Mouse (Mus musculus): Measurements from ENCODE around the gene Mtch1. TPM values are rescaled to one million over a fixed set of nuclear protein-coding genes. Genes with fewer than 3 reads are reported as not detected.
A peak's percentile ranks its signal among the peaks of the same experiment; 100 is the strongest.

Gene Mtch1
- total and polyA plus RNA-seq, 3 experiments, result 143 to 233 (median 147) TPM

DNA sequence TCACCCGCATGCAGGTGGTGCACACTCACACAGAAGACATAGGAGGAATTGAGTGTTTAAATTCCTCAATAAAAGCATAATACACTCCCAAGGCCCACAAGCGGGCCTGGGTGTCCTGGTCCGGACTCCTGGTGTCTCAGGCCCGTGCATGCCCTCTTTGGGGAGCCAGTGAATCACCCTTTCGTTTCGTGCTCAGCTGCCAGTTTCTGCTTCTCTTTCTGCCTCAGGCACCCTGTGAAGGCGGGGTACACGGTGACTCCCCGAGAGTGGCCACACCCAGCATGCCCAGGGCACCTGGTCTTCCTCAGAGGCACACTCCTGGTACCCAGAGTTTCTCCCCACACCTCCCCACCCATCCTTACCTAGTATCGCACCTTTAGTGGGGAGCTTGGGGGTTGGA, 28.1 kb upstream of the Mtch1 start:
- H3K4me3 ChIP-seq (ENCODE audit: control insufficient read depth in 1 of 2, insufficient read depth in 1 of 2, low read depth in 2 of 2, low read length in 2 of 2), result no peak overlapping the region
- no peak for DNase-seq (ENCODE audit: low read depth, low spot score)
- H3K36me3 ChIP-seq (ENCODE audit: control insufficient read depth in 1 of 2, insufficient read depth in 2 of 2, low read length in 2 of 2), result no peaks in the 10 kb centered on the region; a peak in 1 of 4 replicates
- H3K27me3 ChIP-seq (ENCODE audit: control insufficient read depth in 1 of 2, insufficient read depth in 2 of 2, low read length in 2 of 2), result no peaks in the 10 kb centered on the region
- H3K4me1 ChIP-seq (ENCODE audit: control insufficient read depth in 1 of 2, insufficient read depth in 2 of 2, low read length in 2 of 2), result 0 out of 4 replicates have a peak, but pooled peaks cover 0 to 2% of the 10 kb centered on the region in 2 experiments
- TF ChIP-seq GABPA (IDR thresholded peaks at IDR 0.05; ENCODE audit: low read depth, low read length), result no peak
- TF ChIP-seq ZNF384 (IDR thresholded peaks at IDR 0.05; ENCODE audit: low read depth, low read length), result no peak
- TF ChIP-seq JUND (IDR thresholded peaks at IDR 0.05; ENCODE audit: low read depth, low read length), result no peak
- no peak for TF ChIP-seq MXI1 (IDR thresholded peaks at IDR 0.05; ENCODE audit: low read depth, low read length)
- no peak for TF ChIP-seq MAX (IDR thresholded peaks at IDR 0.05; ENCODE audit: low read length)
- no peak for TF ChIP-seq TCF12 (IDR thresholded peaks at IDR 0.05; ENCODE audit: low read depth, low read length)
- TF ChIP-seq CHD1 (IDR thresholded peaks at IDR 0.05; ENCODE audit: low read depth, low read length), result no peak
- TF ChIP-seq CHD2 (IDR thresholded peaks at IDR 0.05; ENCODE audit: low read length), result no peak
- no peak for TF ChIP-seq ELF1 (IDR thresholded peaks at IDR 0.05; ENCODE audit: low read depth, low read length)
- no peak for TF ChIP-seq SMC3 (IDR thresholded peaks at IDR 0.05; ENCODE audit: low read depth, low read length)
- TF ChIP-seq TAL1 (IDR thresholded peaks at IDR 0.05; ENCODE audit: low read length), result no peak
- no peak for TF ChIP-seq HCFC1 (IDR thresholded peaks at IDR 0.05; ENCODE audit: low read depth, low read length)
- no peak for TF ChIP-seq MYC (IDR thresholded peaks at IDR 0.05; ENCODE audit: low read depth, low read length)
- no peak for TF ChIP-seq RCOR1 (IDR thresholded peaks at IDR 0.05; ENCODE audit: low read depth, low read length)
- no peak overlapping the region for H3K9ac ChIP-seq (ENCODE audit: control insufficient read depth, low read depth, low read length, poor library complexity, severe bottlenecking)
- no peaks in the 10 kb centered on the region for H3K79me2 ChIP-seq (ENCODE audit: control insufficient read depth, insufficient read depth, low read length, poor library complexity)
- H3K27ac ChIP-seq (ENCODE audit: control insufficient read depth, low read depth, low read length), result no peak overlapping the region
- no peaks in the 10 kb centered on the region for H3K9me3 ChIP-seq (replicated peaks; ENCODE audit: insufficient read depth, low read length)

DNA sequence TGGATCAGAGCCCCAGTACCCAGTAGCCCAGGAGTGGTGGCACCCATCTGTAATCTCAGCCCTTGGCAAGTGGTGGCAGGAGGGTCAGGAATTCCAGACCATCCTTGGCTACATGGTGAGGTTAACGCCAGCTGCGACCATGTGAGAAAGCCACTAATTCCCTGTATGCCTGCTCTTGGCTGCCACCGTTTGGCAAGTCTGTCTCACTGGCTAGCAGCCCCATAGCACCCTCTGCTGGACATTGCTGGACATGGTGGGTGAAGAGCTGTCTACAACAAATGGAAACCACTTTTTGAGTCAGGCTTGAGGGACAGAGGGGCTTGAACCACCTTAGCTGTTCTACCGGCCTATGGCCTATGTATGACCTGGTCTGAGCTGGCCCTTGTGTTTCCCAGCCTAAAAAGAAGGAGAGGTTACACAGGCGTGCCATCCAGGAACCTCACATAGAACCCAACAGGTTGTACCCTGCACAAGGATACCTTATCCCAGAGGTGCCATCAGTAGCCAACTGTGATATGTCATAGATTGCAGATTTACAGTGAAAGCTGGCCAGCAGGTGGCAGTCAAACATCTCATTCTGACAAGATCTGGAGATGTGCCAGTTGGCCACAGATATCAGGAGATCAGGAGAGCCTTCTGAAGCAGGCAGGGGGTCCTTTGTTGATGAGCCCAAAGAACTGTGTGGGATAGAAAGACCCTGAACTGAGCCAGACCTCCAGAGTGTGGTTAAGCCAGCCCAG, 23.4 kb upstream of the Mtch1 start:
- Histone ChIP-seq H3K9ac (ENCODE audit: control insufficient read depth, low read depth, low read length, poor library complexity, severe bottlenecking) (no peak overlapping the region), H3K36me3 (ENCODE audit: control insufficient read depth in 1 of 2, insufficient read depth in 2 of 2, low read length in 2 of 2) (no peaks in the 10 kb centered on the region), H3K4me3 (ENCODE audit: control insufficient read depth in 1 of 2, insufficient read depth in 1 of 2, low read depth in 2 of 2, low read length in 2 of 2) (no peak overlapping the region), H3K27ac (ENCODE audit: control insufficient read depth, low read depth, low read length) (no peak overlapping the region), H3K9me3 (replicated peaks; ENCODE audit: insufficient read depth, low read length) (no peaks in the 10 kb centered on the region), H3K79me2 (ENCODE audit: control insufficient read depth, insufficient read depth, low read length, poor library complexity) (no peaks in the 10 kb centered on the region), H3K27me3 (ENCODE audit: control insufficient read depth in 1 of 2, insufficient read depth in 2 of 2, low read length in 2 of 2) (no peaks in the 10 kb centered on the region), H3K4me1 (ENCODE audit: control insufficient read depth in 1 of 2, insufficient read depth in 2 of 2, low read length in 2 of 2) (no peaks in the 10 kb centered on the region)
- peak; percentile 91 for DNase-seq (ENCODE audit: low read depth, low spot score)
- no peak for TF ChIP-seq RCOR1 (IDR thresholded peaks at IDR 0.05; ENCODE audit: low read depth, low read length)
- peak; percentile 78 for TF ChIP-seq RAD21 (IDR thresholded peaks at IDR 0.05; ENCODE audit: low read depth, low read length)
- TF ChIP-seq TBP (IDR thresholded peaks at IDR 0.05; ENCODE audit: low read depth, low read length), result 0 out of 2 replicates have a peak, but pooled peaks have one; percentile 23
- TF ChIP-seq USF1 (IDR thresholded peaks at IDR 0.05; ENCODE audit: low read depth, low read length), result 0 out of 2 replicates have a peak, but pooled peaks have one; percentile 16
- peak; percentile 60; the same call in 1 of the 2 replicates for TF ChIP-seq SIN3A (IDR thresholded peaks at IDR 0.05; ENCODE audit: low read length)
- TF ChIP-seq CTCF (IDR thresholded peaks at IDR 0.05 in 2 of 3, conservative IDR thresholded peaks at IDR 0.05 in 1 of 3; ENCODE audit: control insufficient read depth in 1 of 3, insufficient read depth in 1 of 3, low read depth in 2 of 3, low read length in 3 of 3, poor library complexity in 1 of 3, severe bottlenecking in 1 of 3), result peak; percentile 75 to 98 (median 79)
- TF ChIP-seq ZC3H11A (IDR thresholded peaks at IDR 0.05; ENCODE audit: low read depth, low read length), result peak; percentile 86
- TF ChIP-seq TCF12 (IDR thresholded peaks at IDR 0.05; ENCODE audit: low read depth, low read length), result no peak
- peak; percentile 82 for TF ChIP-seq SMC3 (IDR thresholded peaks at IDR 0.05; ENCODE audit: low read depth, low read length)
- TF ChIP-seq GABPA (IDR thresholded peaks at IDR 0.05; ENCODE audit: low read depth, low read length), result no peak
